Mouse (Mus musculus): ENCODE measurements around the gene Gon7.

DNA sequence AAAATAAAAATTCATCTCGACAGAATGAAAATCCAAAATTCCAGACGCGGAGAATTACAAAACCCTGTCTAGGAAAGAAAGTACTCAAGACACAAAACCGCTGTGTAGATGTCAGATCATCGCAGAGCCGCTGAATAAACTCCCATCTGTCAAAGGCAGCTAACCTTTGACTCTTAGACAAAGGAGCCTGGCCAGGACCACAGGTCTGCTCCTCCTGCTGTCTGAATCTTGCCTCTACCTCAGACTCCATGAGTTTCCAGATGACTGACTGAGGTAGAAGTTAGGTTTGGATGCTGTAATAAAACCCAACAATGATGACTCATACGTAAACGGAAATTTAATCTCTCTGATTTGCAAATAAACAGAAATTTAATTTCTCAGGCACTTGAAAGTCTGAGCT is 34.6 kb downstream of the Gon7 start:
- TF ChIP-seq POLR2A (IDR thresholded peaks at IDR 0.05; ENCODE audit: control insufficient read depth, low read depth, low read length) (no peak), CTCF (IDR thresholded peaks at IDR 0.05; ENCODE audit: control insufficient read depth, insufficient read depth, insufficient replicate concordance, low read depth, low read length) (no peak)

Data from testis, adult 2 months (tissue).